Mouse (Mus musculus): ENCODE results near the gene Lum. TPM values are rescaled to one million over a fixed set of nuclear protein-coding genes. Genes with fewer than 3 reads are reported as not detected.

The Lum gene
- 68.6 and 91.4 TPM in 2 replicates for polyA plus RNA-seq (2016; fragmentation: Nextera tagmentation; extraction: Ambion mirVana)

GRCm38 (mm10) chr10:97564957-97565856 is at the start of gene Lum:
TSS of gene Lum (plus strand) at chr10:97565128.
- WGBS: 64% methylated on average over 10 of the region's 10 CpGs
- Histone ChIP-seq H3K9me3 (replicated peaks) (no peaks in the 10 kb centered on the region), H3K27ac (replicated peaks) (no peak within 1 kb of the TSS), H3K4me3 (no peak within 1 kb of the TSS), H3K4me1 (no peaks in the 10 kb centered on the region), H3K27me3 (ENCODE audit: low read depth, poor library complexity, severe bottlenecking) (no peaks in the 10 kb centered on the region), H3K36me3 (no peaks in the 10 kb centered on the region)
- DNase-seq (ENCODE audit: low spot score): peak; percentile 31

DNA sequence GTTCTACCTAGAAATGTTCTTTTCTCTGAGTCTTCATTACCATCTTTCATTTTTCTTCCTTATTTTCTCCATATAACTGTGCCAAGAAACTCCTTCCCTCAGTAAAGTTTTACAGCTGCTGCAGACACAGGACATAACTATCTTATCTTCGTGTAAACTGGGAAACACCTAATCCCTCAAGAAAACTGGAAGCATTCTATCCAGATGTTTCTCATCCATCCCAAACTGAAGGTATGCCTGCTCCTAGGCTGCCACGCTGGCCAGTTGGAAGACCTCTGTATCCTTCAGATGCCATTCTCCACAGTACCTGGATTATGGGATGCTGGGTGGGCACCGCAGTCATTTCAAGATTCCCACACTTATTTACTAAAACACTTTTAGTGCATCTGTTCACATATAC is 41.6 kb upstream of the Lum start:
- Histone ChIP-seq H3K27me3 (ENCODE audit: low read depth, poor library complexity, severe bottlenecking) (no peaks in the 10 kb centered on the region), H3K4me3 (no peak overlapping the region), H3K9me3 (replicated peaks) (no peaks in the 10 kb centered on the region), H3K4me1 (no peaks in the 10 kb centered on the region), H3K27ac (replicated peaks) (no peak overlapping the region), H3K36me3 (no peaks in the 10 kb centered on the region)
- no peak for DNase-seq (ENCODE audit: low spot score)
- WGBS: 90% methylated on average over 3 of the region's 3 CpGs

DNA sequence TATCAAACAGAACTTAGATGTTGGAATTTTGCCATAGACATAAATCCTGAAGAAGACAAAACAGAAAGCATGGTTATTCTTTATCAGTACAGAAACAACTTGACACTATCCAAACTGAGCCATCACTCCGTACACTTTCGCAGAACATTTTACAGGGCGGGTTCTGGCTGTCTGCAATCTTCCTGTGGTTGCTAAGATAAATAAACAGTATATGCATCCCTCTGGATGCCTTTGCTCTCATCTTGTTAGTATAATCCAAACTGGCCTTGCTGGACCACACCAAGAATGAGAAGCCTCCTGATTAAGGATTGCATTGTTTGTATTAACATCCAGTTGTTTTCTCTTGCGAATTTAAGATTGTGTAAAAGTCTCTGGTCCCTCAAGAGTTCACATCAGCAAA is 29.2 kb upstream of the Lum start:
- no peaks in the 10 kb centered on the region for H3K36me3 ChIP-seq
- no peaks in the 10 kb centered on the region for H3K9me3 ChIP-seq (replicated peaks)
- DNase-seq (ENCODE audit: low spot score): no peak
- H3K27ac ChIP-seq (replicated peaks): no peak overlapping the region
- no peaks in the 10 kb centered on the region for H3K4me1 ChIP-seq
- WGBS: 85% methylated on average over 4 of the region's 4 CpGs
- no peak overlapping the region for H3K4me3 ChIP-seq
- H3K27me3 ChIP-seq (ENCODE audit: low read depth, poor library complexity, severe bottlenecking): no peaks in the 10 kb centered on the region

DNA sequence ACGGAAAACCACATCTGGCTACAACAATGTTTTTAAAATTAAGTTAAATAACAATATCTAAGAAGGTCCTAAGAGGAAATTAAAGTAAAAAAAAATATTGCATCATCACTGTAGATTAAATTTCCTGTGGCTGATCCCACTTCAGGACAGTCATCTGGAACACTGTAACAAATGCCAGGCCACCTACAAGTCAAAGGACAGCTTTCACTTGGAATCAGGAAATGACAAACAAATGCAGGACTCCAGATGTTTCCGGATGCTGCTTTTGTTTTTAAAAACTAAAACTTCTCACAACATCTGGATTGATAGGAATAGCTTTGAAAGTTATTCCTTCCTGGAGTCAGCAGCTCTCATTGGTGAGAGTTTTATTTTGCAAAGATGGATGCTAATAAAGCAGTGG is 28.0 kb upstream of the Lum start:
- Histone ChIP-seq H3K9me3 (replicated peaks) (no peaks in the 10 kb centered on the region), H3K4me3 (no peak overlapping the region), H3K36me3 (no peaks in the 10 kb centered on the region), H3K4me1 (no peaks in the 10 kb centered on the region), H3K27me3 (ENCODE audit: low read depth, poor library complexity, severe bottlenecking) (no peaks in the 10 kb centered on the region), H3K27ac (replicated peaks) (no peak overlapping the region)
- WGBS: 67% methylated on average over 2 of the region's 2 CpGs
- no peak for DNase-seq (ENCODE audit: low spot score)

DNA sequence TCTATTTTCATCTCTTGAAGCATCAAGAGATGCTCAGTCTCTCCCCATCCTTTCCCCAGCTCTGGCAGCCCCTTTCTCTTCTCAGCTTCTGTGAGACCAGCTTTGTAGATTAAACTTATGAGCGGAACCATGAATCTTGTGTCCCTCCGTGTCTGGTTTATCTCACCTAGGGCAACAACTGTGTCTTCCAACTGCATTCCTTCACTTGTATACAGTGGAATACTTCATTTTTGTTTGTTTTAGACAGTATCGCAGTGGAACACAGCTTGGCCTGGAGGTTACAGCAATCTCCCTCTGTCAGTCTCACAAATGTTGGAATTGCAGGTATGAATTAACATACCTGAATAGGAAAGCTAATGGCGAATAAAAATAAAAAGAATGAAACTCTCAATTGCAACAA is 26.7 kb upstream of the Lum start:
- Histone ChIP-seq H3K27ac (replicated peaks) (no peak overlapping the region), H3K4me1 (no peaks in the 10 kb centered on the region), H3K27me3 (ENCODE audit: low read depth, poor library complexity, severe bottlenecking) (no peaks in the 10 kb centered on the region), H3K36me3 (no peaks in the 10 kb centered on the region), H3K4me3 (no peak overlapping the region), H3K9me3 (replicated peaks) (no peaks in the 10 kb centered on the region)
- WGBS: 91% methylated on average over 4 of the region's 4 CpGs
- DNase-seq (ENCODE audit: low spot score): no peak

DNA sequence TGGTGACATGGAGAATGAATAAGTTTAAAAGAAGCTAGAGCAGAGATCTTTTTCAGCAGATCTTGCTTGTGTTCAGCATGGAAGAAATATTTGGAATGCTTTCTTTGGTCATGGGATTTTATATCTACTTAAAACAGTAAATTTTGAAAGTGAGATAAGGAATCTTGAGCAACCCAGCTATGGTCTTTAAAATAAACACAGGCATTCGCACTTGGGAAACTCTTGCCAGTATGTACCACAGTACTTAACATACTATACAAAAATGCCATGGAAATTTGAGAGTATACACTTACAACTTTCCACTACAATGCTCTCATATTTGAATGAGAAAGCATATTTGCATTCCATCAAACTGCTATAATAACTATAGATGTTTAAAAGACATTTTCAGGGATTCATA is 17.2 kb upstream of the Lum start:
- Histone ChIP-seq H3K4me1 (no peaks in the 10 kb centered on the region), H3K27me3 (ENCODE audit: low read depth, poor library complexity, severe bottlenecking) (no peaks in the 10 kb centered on the region), H3K27ac (replicated peaks) (no peak overlapping the region), H3K4me3 (no peak overlapping the region), H3K36me3 (no peaks in the 10 kb centered on the region), H3K9me3 (replicated peaks) (no peaks in the 10 kb centered on the region)
- 77% methylated on average over 1 of the region's 1 CpGs for WGBS
- DNase-seq (ENCODE audit: low spot score): no peak

GRCm38 (mm10) chr10:97567489-97568135 is 2.7 kb downstream of the Lum start:
- DNase-seq (ENCODE audit: low spot score): no peak
- Histone ChIP-seq H3K9me3 (replicated peaks) (no peaks in the 10 kb centered on the region), H3K27ac (replicated peaks) (no peak overlapping the region), H3K36me3 (no peaks in the 10 kb centered on the region), H3K27me3 (ENCODE audit: low read depth, poor library complexity, severe bottlenecking) (no peaks in the 10 kb centered on the region), H3K4me3 (no peak overlapping the region), H3K4me1 (no peaks in the 10 kb centered on the region)
- 62% methylated on average over 8 of the region's 8 CpGs for WGBS

- DNase-seq (ENCODE audit: low spot score): no peak
- Histone ChIP-seq H3K9me3 (replicated peaks) (no peaks in the 10 kb centered on the region), H3K27me3 (ENCODE audit: low read depth, poor library complexity, severe bottlenecking) (no peaks in the 10 kb centered on the region), H3K4me3 (no peak overlapping the region), H3K4me1 (no peaks in the 10 kb centered on the region), H3K36me3 (no peaks in the 10 kb centered on the region), H3K27ac (replicated peaks) (no peak overlapping the region)
- 91% methylated on average over 4 of the region's 4 CpGs for WGBS
These were observed 17.8 kb downstream of the Lum start for GRCm38 (mm10) chr10:97582543-97583231.

DNA sequence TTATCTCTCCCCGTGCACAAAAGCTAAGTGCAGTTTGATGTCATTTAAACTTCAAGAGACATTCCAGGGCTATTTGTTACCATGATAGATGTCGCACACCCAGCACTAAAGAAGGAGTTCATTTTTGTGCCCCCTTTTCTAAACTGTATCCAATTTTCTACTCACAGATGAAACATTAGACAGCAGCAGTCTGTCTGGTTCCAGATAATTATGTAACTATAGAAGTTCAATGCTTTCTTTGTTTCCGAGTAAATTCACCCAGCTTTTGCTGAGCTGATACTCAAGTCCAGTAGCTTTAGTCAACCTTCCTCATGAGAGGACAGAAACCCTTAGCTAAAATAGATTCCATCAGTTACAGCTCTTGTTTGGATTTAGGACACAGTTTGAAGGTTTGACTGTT is 19.2 kb downstream of the Lum start:
- no peaks in the 10 kb centered on the region for H3K36me3 ChIP-seq
- no peak for DNase-seq (ENCODE audit: low spot score)
- H3K4me3 ChIP-seq: no peak overlapping the region
- H3K27ac ChIP-seq (replicated peaks): no peak overlapping the region
- 81% methylated on average over 3 of the region's 3 CpGs for WGBS
- H3K9me3 ChIP-seq (replicated peaks): no peaks in the 10 kb centered on the region
- H3K4me1 ChIP-seq: no peaks in the 10 kb centered on the region
- H3K27me3 ChIP-seq (ENCODE audit: low read depth, poor library complexity, severe bottlenecking): no peaks in the 10 kb centered on the region

GRCm38 (mm10) chr10:97587159-97587558 is 22.2 kb downstream of the Lum start:
- WGBS: 90% methylated on average over 5 of the region's 5 CpGs
- H3K9me3 ChIP-seq (replicated peaks): no peaks in the 10 kb centered on the region
- no peaks in the 10 kb centered on the region for H3K36me3 ChIP-seq
- no peaks in the 10 kb centered on the region for H3K4me1 ChIP-seq
- no peak overlapping the region for H3K4me3 ChIP-seq
- H3K27me3 ChIP-seq (ENCODE audit: low read depth, poor library complexity, severe bottlenecking): no peaks in the 10 kb centered on the region
- DNase-seq (ENCODE audit: low spot score): no peak
- H3K27ac ChIP-seq (replicated peaks): no peak overlapping the region

- no peak for DNase-seq (ENCODE audit: low spot score)
- Histone ChIP-seq H3K36me3 (no peaks in the 10 kb centered on the region), H3K9me3 (replicated peaks) (no peaks in the 10 kb centered on the region)
These were observed 24.6 kb downstream of the Lum start for GRCm38 (mm10) chr10:97589574-97589973.

DNA sequence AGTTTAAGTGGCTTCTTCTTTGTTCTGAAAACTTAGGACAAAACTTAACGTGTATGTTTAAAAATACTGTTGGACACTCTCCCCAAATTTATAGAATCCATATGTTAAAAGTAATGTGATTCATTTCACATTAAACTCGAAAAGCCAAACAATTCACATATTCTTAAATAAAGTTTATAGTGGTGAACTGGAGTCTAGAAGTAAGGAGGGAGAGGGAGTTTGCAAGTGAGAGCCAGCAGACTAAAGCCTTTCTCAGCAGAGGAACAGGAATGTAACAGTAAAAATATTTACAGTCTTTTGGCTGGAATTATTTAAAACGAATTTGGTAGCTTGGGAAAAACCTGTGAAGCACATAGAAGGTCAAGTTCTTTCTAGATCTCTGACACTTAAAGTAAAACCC is 26.1 kb downstream of the Lum start:
- Histone ChIP-seq H3K4me1 (no peaks in the 10 kb centered on the region), H3K9me3 (replicated peaks) (no peaks in the 10 kb centered on the region), H3K27ac (replicated peaks) (no peak overlapping the region), H3K27me3 (ENCODE audit: low read depth, poor library complexity, severe bottlenecking) (no peaks in the 10 kb centered on the region), H3K36me3 (no peaks in the 10 kb centered on the region), H3K4me3 (no peak overlapping the region)
- 65% methylated on average over 3 of the region's 3 CpGs for WGBS
- DNase-seq (ENCODE audit: low spot score): no peak

More at GRCm38 (mm10) chr10:97589574-97589973, 24.6 kb downstream of the Lum start:
- H3K27ac ChIP-seq (replicated peaks): no peak overlapping the region
- H3K4me1 ChIP-seq: no peaks in the 10 kb centered on the region
- H3K27me3 ChIP-seq (ENCODE audit: low read depth, poor library complexity, severe bottlenecking): no peaks in the 10 kb centered on the region
- no peak overlapping the region for H3K4me3 ChIP-seq
- 93% methylated on average over 6 of the region's 6 CpGs for WGBS

GRCm38 (mm10) chr10:97591685-97592084 is 26.8 kb downstream of the Lum start:
- Histone ChIP-seq H3K4me3 (no peak overlapping the region), H3K36me3 (no peaks in the 10 kb centered on the region), H3K9me3 (replicated peaks) (no peaks in the 10 kb centered on the region), H3K27ac (replicated peaks) (no peak overlapping the region), H3K4me1 (no peaks in the 10 kb centered on the region), H3K27me3 (ENCODE audit: low read depth, poor library complexity, severe bottlenecking) (no peaks in the 10 kb centered on the region)
- no peak for DNase-seq (ENCODE audit: low spot score)
- WGBS: 75% methylated on average over 3 of the region's 3 CpGs

Data from midbrain, embryonic 10.5 days (tissue).